Mouse (Mus musculus) cortical plate, adult 2 months (tissue): Measurements from ENCODE around the gene Mpc1.

Source experiments
- CTCF ChIP-seq: fragments of 200-500 bp; IDR thresholded peaks from 2 replicates; pipeline ENCODE4 v1.5.1; 2011; ENCODE audit warnings: mild to moderate bottlenecking, control low read depth, low read length; ENCODE audit not compliant: insufficient read depth; ENCODE audit errors: extremely low read depth
- POLR2A ChIP-seq: fragments of 200-500 bp; IDR thresholded peaks from 2 replicates; pipeline ENCODE4 v1.6.1; 2011; ENCODE audit warnings: mild to moderate bottlenecking, low read length, control low read depth; ENCODE audit not compliant: insufficient read depth; ENCODE audit errors: extremely low read depth

- no peak for TF ChIP-seq CTCF
- TF ChIP-seq POLR2A, result no peak
Observed at GRCm38 (mm10) chr17:8254914-8255313, 27.8 kb upstream of the Mpc1 start.
